Mouse (Mus musculus): Measurements from ENCODE around the gene Tex2. TPM values are rescaled to one million over a fixed set of nuclear protein-coding genes. Genes with fewer than 3 reads are reported as not detected.

Tex2 gene
- polyA plus RNA-seq, 1 experiment from 2014 or later, result 32.1 TPM

GRCm38 (mm10) chr11:106480530-106480885 is 132.7 kb downstream of the Tex2 start:
- no peak for ATAC-seq (replicated peaks)
- H3K9ac ChIP-seq, result no peak overlapping the region
- H3K36me3 ChIP-seq (replicated peaks), result no peaks in the 10 kb centered on the region
- H3K4me1 ChIP-seq, result peaks cover 5% of the 10 kb centered on the region; the same call in 1 of the 2 replicates
- H3K27me3 ChIP-seq (replicated peaks), result no peaks in the 10 kb centered on the region
- no peaks in the 10 kb centered on the region for H3K9me3 ChIP-seq
- H3K27ac ChIP-seq, result no peak overlapping the region
- no peak overlapping the region for H3K4me3 ChIP-seq
- 92% methylated on average over 3 of the region's 3 CpGs for WGBS
- H3K4me2 ChIP-seq, result no peak overlapping the region

DNA sequence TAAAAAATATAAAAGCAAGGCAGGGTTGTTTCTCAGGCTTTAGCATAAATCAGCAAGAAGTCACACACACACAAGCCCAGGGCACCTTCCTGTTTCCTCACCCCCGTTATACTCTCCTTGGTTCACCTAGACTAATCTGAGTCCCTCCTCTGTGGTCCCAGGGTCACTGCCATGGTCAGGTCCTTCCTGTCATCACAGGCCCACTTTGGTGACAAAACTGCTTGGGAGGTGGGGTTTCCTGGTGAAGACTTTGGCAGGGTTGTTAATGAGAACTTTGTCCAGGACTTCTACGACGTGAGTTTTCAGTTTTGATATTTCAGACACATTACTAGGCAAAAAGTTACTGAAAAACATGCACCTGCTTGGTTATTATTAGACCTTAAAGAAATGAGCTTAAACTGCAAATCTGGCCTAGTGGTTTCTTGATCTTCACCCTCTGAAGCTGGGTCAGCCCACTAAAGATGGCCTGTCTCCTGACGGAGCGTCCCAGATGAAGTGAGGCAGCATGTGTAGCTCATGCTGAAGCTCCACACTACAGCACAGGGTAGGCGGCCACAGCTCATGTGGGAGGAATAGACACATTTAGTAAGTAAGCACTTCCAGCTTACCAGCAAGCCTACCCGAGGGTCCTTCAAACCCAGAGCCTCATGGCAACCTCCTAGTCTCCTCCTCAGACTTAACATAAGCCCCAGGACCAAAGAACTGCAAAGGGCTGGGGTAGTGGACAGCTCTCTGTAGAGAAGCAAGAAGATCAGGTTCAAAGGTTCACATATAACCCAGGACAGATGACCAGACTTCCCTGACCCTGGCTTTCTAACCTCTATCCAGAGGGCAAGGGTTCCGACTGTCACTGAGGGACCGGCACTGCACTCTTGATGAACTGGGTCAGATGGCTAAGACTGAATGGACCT is 133.3 kb downstream of the Tex2 start:
- 91% methylated on average over 9 of the region's 9 CpGs for WGBS
- H3K4me3 ChIP-seq, result no peak overlapping the region
- ATAC-seq (replicated peaks), result no peak

DNA sequence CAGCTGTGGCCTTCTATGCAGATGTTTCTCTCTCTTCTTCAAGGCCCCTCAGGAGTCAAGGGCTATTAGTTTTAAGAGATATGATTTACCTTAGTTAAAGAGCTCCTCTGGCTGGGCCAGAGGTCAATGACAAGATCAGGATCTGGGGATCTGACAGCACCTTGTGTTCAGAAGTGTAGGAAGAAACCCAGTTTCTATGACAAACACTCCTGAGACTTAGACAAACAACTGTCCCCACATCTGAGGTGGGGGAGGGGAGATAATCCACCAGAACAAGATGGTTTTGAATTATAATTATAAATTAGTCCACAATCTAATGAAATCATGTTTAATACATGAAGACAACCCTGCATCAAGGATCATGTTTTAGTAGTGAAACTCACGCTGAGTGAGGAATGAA is 134.5 kb downstream of the Tex2 start:
- H3K36me3 ChIP-seq (replicated peaks), result no peaks in the 10 kb centered on the region
- no peak overlapping the region for H3K9ac ChIP-seq
- H3K27me3 ChIP-seq (replicated peaks), result no peaks in the 10 kb centered on the region
- no peak overlapping the region for H3K27ac ChIP-seq
- ATAC-seq (replicated peaks), result no peak
- 19% methylated on average over 1 of the region's 1 CpGs for WGBS
- no peak overlapping the region for H3K4me2 ChIP-seq
- H3K4me1 ChIP-seq, result peaks cover 5% of the 10 kb centered on the region; the same call in 1 of the 2 replicates
- H3K4me3 ChIP-seq, result no peak overlapping the region
- H3K9me3 ChIP-seq, result no peaks in the 10 kb centered on the region

More for the DNA sequence above, 133.3 kb downstream of the Tex2 start:
- Histone ChIP-seq H3K36me3 (replicated peaks) (no peaks in the 10 kb centered on the region), H3K27ac (no peak overlapping the region), H3K4me2 (no peak overlapping the region), H3K9me3 (no peaks in the 10 kb centered on the region), H3K9ac (no peak overlapping the region), H3K27me3 (replicated peaks) (no peaks in the 10 kb centered on the region), H3K4me1 (peaks cover 5% of the 10 kb centered on the region; the same call in 1 of the 2 replicates)

GRCm38 (mm10) chr11:106477505-106478160 is 135.6 kb downstream of the Tex2 start:
- H3K27me3 ChIP-seq (replicated peaks), result no peaks in the 10 kb centered on the region
- H3K4me3 ChIP-seq, result no peak overlapping the region
- H3K27ac ChIP-seq, result no peak overlapping the region
- over 99% methylated on average over 4 of the region's 4 CpGs for WGBS
- no peaks in the 10 kb centered on the region for H3K36me3 ChIP-seq (replicated peaks)
- H3K4me1 ChIP-seq, result peaks cover 5% of the 10 kb centered on the region; the same call in 1 of the 2 replicates
- no peak overlapping the region for H3K4me2 ChIP-seq
- no peaks in the 10 kb centered on the region for H3K9me3 ChIP-seq
- no peak overlapping the region for H3K9ac ChIP-seq
- ATAC-seq (replicated peaks), result no peak

GRCm38 (mm10) chr11:106475309-106475708 is 137.9 kb downstream of the Tex2 start:
- peaks cover 5% of the 10 kb centered on the region; the same call in 1 of the 2 replicates for H3K4me1 ChIP-seq
- H3K9ac ChIP-seq, result no peak overlapping the region
- ATAC-seq (replicated peaks), result no peak
- H3K27me3 ChIP-seq (replicated peaks), result no peaks in the 10 kb centered on the region
- WGBS, result 95% methylated on average over 1 of the region's 1 CpGs
- no peak overlapping the region for H3K4me2 ChIP-seq
- no peak overlapping the region for H3K4me3 ChIP-seq
- H3K27ac ChIP-seq, result no peak overlapping the region
- H3K36me3 ChIP-seq (replicated peaks), result no peaks in the 10 kb centered on the region
- H3K9me3 ChIP-seq, result no peaks in the 10 kb centered on the region

GRCm38 (mm10) chr11:106471629-106472028 is 141.6 kb downstream of the Tex2 start:
- no peak overlapping the region for H3K27ac ChIP-seq
- H3K4me1 ChIP-seq, result no peaks in the 10 kb centered on the region
- no peak overlapping the region for H3K4me2 ChIP-seq
- no peaks in the 10 kb centered on the region for H3K36me3 ChIP-seq (replicated peaks)
- no peak for ATAC-seq (replicated peaks)
- WGBS, result 89% methylated on average over 1 of the region's 1 CpGs
- no peaks in the 10 kb centered on the region for H3K27me3 ChIP-seq (replicated peaks)
- H3K4me3 ChIP-seq, result no peak overlapping the region
- no peak overlapping the region for H3K9ac ChIP-seq
- H3K9me3 ChIP-seq, result no peaks in the 10 kb centered on the region

DNA sequence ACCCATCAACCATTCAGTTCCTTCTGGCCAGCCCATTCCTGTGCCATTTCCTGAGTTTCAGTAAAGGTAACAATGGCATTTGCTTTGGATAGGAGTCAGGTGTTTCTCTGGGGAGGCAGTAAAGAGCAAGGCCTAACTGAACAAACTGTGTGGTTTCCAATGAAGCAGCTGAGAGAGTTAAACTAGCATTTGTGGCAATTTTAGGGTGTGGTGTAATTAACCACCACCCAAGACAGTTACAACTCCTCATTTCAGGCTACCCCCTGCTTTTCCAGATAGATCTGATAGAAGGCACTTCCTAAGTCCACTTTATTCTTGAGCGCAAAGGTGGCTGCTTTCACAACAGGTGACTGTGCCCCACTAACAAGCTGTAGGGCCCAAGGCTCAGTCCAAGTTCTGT is 144.7 kb downstream of the Tex2 start:
- no peaks in the 10 kb centered on the region; the same call in 1 of the 2 replicates for H3K4me1 ChIP-seq
- no peaks in the 10 kb centered on the region for H3K27me3 ChIP-seq (replicated peaks)
- H3K4me3 ChIP-seq, result no peak overlapping the region
- WGBS, result 92% methylated on average over 1 of the region's 1 CpGs
- H3K9ac ChIP-seq, result no peak overlapping the region
- H3K27ac ChIP-seq, result no peak overlapping the region
- no peaks in the 10 kb centered on the region for H3K9me3 ChIP-seq
- no peak overlapping the region for H3K4me2 ChIP-seq
- no peaks in the 10 kb centered on the region for H3K36me3 ChIP-seq (replicated peaks)
- no peak for ATAC-seq (replicated peaks)

DNA sequence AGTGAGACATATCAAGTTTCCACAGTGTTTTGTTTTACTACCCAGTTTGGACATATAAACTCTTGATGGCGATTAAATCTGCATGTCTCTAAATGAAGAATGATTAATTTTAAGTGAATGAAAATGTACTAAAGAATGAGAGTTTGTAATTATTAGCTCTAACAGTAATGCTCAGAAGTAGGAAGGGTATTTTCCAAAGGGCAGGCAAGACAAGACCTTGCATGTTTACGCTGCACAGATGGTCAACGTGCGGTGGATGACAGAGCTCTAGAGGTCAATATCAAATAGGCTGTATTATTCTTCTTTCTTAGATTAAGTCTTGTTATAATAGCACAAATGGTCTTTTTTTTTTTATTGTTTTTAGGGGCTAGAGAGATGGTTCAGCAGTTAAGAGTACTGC is 147.3 kb downstream of the Tex2 start:
- Histone ChIP-seq H3K4me1 (peaks cover 3% of the 10 kb centered on the region), H3K27me3 (replicated peaks) (no peaks in the 10 kb centered on the region), H3K27ac (no peak overlapping the region), H3K9ac (no peak overlapping the region), H3K36me3 (replicated peaks) (no peaks in the 10 kb centered on the region), H3K9me3 (no peaks in the 10 kb centered on the region), H3K4me3 (no peak overlapping the region), H3K4me2 (no peak overlapping the region)
- 94% methylated on average over 4 of the region's 4 CpGs for WGBS
- no peak for ATAC-seq (replicated peaks)

DNA sequence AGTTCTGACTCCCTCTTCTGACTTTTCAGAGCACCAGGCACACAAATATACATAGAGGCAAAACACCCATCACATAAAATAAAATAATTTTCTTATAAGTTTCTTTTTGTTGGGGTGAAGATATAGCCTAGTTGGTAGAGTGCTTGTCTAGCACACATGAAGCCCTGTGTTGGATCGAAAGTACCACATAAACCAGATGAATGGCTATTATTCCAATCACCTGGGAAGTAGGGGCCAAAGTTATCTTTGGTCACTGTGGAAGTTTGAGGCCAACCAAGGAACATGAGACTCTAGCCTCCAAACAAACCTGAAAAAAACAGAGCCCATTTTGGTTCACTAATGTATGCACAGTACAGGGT is 147.7 kb downstream of the Tex2 start:
- H3K9ac ChIP-seq, result no peak overlapping the region
- peaks cover 3% of the 10 kb centered on the region for H3K4me1 ChIP-seq
- H3K27me3 ChIP-seq (replicated peaks), result no peaks in the 10 kb centered on the region
- no peak overlapping the region for H3K4me2 ChIP-seq
- H3K9me3 ChIP-seq, result no peaks in the 10 kb centered on the region
- 93% methylated on average over 1 of the region's 1 CpGs for WGBS
- H3K27ac ChIP-seq, result no peak overlapping the region
- ATAC-seq (replicated peaks), result no peak
- no peak overlapping the region for H3K4me3 ChIP-seq
- no peaks in the 10 kb centered on the region for H3K36me3 ChIP-seq (replicated peaks)

DNA sequence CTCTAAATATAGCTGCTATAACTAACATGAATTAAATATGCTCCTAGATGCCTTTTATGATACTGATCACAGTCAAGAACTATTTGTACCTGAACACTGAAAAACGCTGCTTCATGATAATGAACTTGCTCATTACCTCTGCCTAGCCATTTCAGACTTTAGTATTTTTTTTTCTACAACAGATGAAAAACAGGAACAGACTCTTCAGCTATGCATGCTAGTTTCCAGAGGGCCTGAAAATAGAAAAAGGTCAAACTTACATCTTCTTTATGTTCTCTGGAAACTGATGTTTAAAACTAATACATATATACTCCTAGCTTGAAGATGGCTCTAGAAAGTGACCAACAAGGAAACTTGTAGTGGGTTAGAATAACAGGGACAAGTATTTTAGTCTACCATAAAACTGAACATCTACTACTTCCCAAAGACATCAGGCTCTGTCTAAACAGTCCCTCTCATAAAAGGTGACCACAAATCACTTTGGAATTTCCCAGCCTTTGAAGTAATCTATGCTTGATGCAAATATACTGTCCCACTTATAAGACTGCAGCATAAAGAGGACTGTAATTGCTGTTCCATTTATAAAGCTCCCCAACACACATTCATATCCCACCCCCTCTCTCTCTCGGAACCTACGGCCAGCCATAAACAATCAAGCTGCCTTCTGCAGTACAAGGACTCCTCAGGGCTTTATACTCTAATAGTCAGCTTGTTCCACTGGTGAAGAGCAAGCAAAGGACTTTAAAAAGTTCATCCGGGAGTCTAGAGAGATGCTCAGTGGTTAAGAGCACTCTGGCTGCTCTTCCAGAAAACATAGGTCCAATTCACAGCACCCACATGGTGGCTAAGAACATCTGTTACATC is 148.3 kb downstream of the Tex2 start:
- Histone ChIP-seq H3K36me3 (replicated peaks) (no peaks in the 10 kb centered on the region), H3K27me3 (replicated peaks) (no peaks in the 10 kb centered on the region), H3K4me2 (no peak overlapping the region), H3K9me3 (no peaks in the 10 kb centered on the region), H3K9ac (no peak overlapping the region), H3K4me1 (peaks cover 3% of the 10 kb centered on the region), H3K27ac (no peak overlapping the region), H3K4me3 (no peak overlapping the region)
- WGBS, result 87% methylated on average over 4 of the region's 4 CpGs
- no peak for ATAC-seq (replicated peaks)

- WGBS, result 59% methylated on average over 5 of the region's 5 CpGs
- peaks cover 3% of the 10 kb centered on the region for H3K4me1 ChIP-seq
- H3K9ac ChIP-seq, result no peak overlapping the region
- H3K27me3 ChIP-seq (replicated peaks), result no peaks in the 10 kb centered on the region
- no peak overlapping the region for H3K4me2 ChIP-seq
- no peaks in the 10 kb centered on the region for H3K9me3 ChIP-seq
- H3K27ac ChIP-seq, result no peak overlapping the region
- ATAC-seq (replicated peaks), result no peak
- H3K4me3 ChIP-seq, result no peak overlapping the region
- no peaks in the 10 kb centered on the region for H3K36me3 ChIP-seq (replicated peaks)
These were observed 149.4 kb downstream of the Tex2 start for GRCm38 (mm10) chr11:106463845-106464244.

DNA sequence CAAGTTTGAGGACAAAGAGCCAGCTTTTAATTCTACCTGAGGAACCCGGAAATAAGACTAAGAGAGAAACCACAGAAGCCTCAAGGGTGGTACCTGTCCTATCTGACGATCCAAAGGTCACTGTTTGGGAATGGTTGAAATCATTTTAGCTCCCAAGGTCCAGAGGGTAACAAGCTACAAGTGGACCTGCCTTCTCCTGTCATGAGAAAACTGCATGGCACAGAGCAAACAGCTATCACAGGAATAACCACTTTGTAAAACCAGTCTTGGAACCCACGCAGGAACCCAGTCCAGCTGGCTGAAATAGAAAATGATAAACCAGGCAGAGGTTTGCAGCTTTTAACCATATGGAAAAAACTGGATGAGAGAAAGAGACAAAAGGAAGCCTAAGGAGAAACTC is 150.9 kb downstream of the Tex2 start:
- H3K27me3 ChIP-seq (replicated peaks), result no peaks in the 10 kb centered on the region
- no peaks in the 10 kb centered on the region for H3K9me3 ChIP-seq
- no peaks in the 10 kb centered on the region for H3K36me3 ChIP-seq (replicated peaks)
- ATAC-seq (replicated peaks), result no peak
- 88% methylated on average over 3 of the region's 3 CpGs for WGBS
- no peak overlapping the region for H3K4me3 ChIP-seq
- H3K4me2 ChIP-seq, result no peak overlapping the region
- 0 out of 2 replicates have a peak overlapping the region, but pooled peaks have one; percentile 6 for H3K27ac ChIP-seq
- no peak overlapping the region for H3K9ac ChIP-seq
- peaks cover 3% of the 10 kb centered on the region for H3K4me1 ChIP-seq
